Mouse (Mus musculus) liver (tissue): ENCODE results near the gene Josd2.
A peak's percentile ranks its signal among the peaks of the same experiment; 100 is the strongest.

Source experiments
- DNase-seq: peaks from one replicate; pipeline ENCODE4 v3.0.0-alpha.2; 2020; ENCODE audit warnings: mixed read lengths

The Josd2 gene

DNA sequence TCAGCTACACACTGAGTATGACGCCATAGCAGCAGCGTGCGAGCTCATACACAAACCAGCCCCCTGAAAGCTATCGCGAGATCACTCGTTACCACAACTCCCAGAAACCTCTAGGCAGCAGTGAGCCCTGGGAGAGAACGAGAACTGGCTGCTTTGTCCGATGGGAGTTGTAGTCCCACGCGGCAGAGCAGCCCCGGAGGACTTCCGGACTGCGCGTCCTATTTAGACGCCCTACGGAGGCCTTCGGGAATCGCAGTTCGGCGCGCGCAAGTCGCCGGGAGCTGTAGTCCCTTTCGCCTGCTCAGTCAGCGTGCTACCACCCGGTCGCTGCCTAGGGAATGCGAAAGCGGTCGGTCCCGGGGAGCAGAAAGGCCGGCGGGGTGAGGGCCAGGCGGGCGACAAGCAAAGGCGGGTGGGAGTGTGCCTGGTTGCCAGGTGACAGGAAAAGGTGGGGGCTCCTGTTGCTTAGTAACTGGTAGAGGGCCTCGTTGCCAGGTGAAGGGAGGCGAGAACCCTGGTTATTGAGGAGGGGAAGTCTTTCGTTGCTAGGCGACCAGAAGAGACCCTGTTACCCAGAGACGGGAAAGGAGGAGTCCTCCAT is at the start of gene Josd2:
TSS of gene Josd2 (plus strand) at position 170 of the 601 bp plus-strand sequence.
- peak; percentile 94 for DNase-seq

DNA sequence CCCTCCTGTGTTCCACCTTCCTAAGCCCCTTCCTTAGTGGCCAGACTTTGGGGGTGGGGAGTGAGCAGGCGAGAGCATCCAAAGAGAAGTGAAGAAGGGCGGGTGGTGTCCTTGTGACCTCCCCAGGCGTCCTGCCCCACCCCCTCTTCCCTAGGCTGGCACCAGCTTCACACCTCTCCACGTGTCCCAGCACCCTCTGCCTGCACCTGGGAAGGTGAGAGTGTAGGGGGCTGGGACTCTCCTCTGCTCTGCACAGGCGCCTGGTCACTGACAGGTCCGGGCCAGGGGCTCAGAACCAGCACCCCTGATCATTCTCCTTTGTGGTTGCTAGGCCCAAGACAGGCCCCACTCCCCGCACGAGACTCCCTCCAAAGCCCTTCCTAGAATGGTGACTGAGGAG is 40.1 kb upstream of the Josd2 start:
- DNase-seq: no peak

DNA sequence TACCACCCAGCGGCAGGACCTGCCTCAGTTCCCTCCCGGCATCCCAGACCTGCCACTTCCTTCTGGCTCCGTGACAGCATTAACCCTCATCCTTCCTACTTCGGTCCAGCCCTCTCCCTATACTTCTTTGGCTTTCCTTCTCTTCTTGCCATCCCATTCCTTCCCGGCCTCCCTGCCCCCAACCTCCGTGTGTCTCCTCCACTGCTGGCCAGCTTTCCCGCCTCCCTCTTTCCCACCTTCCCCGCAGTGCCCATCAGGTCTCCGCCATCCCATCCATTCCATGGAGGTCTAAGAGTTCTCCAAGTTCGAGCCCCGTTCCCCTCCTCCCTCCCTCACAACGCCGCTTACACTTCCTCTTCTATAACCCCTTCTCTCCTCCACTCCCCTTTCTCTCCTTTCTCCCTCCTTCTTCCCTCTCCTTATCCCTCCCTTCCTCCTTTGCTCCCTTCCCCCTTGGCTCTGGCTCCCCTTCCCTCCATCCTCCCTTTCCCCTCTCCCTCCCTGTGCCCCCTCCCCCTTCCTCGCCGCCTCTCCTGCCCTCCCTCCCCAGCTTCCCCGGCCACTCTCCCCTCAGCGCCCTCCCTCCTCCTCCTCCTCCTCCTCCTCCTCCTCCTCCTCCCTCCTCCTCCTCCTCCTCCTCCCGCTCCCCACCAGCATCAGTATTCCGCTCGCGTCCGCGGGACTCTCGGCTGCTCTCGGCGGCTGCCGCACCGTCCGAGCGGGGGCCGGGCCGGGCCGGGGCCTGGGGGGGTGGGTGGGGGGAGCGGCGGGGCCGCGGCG is 39.4 kb upstream of the Josd2 start:
- no peak for DNase-seq

DNA sequence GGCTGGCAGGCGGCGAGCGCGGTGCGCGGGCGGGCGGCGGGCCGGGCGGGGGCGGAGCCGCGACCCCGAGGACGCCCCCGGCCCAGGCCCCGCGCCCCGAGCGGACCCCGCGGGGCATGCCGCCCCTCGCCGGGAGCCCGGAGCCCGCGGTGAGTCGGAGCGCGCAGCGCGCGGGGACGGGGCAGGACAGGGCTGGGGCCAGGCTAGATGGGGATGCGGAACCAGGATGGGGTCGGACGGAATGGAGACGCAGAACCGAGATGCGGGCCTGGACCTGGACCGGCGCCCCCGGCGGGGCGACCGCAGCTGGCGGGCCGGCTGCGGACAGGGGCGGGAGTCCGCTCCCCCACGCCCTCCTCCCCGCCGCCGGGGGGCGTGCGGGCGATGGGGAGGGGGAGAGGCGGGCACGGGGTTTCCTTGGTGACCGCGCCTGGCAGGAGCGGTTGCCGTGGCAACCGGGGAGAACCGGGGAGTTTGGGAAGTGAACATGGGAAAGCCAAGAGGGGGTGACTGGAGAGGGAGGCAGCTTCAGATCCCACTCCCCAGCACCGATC is 38.7 kb upstream of the Josd2 start, which contains the start of gene Lrrc4b:
TSS of gene Lrrc4b (plus strand) at position 51 of the 554 bp plus-strand sequence.
- DNase-seq: no peak

DNA sequence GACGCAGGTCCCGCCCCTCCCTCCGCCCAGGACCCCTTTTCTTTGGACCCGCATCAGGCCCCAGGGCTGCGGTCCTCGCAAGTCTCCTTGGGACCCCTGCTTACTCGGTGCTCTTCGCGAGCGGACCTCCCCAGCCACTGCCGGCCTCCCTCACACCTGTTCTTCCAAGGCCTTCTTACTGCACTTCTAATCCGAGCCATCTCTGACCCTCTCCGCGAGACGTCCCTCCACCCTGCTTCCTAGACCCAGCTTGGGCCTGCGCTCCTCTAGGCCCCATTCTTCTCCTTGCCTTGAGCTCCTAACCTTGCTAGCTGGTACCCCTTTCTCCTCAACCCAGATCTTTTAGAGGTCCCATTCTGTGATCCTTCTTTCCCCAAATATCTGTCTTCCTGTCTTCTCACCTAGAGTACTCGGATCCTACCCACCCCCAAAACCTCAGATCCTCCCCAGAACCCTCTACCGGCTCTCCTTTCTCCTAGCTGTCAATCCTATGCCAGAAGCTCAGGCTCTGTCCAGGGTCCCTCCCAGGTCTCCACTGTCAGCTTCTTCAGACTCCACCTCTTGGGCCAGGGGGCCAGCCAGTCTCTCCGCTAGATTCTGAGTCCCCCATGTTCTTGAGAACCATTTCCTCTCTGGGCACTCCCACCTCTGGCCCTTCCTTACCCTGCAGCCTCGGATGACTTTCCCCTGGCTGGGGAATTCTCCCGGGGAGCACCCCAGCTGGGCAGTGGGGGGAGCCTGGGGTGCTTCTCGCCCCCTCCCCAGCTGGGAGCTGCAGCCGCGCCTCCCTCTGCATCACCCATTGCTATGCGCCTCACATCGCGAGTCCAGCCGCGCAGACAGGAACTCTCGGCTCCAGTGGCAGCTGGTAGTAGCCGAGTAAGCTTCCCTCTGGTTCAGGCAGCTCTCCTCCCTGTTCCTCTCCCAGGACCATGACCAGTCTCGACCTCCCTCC is 38.0 kb upstream of the Josd2 start:
- DNase-seq: no peak

DNA sequence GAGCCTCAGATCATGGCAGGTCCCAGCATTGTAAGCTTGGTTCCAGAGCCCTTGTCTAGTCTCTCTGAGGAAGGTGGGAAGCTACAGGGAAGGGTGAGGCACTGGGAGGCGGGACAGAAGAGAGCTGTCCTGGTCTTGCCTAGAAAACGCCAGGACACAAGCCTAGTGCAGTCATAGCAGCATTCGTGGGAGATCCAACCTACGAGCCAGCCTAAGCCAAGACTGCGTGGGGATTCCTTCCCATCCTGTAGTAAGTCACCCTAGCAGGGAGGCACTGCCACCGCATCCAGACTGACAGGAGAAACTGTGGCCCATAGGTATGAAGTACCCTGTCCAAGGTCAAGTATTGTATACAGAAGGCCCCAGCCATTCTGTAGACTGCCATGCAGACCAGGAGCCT is 35.2 kb upstream of the Josd2 start:
- no peak for DNase-seq

- peak; percentile 88 for DNase-seq
Observed at GRCm38 (mm10) chr7:44433371-44433770, 34.4 kb upstream of the Josd2 start.

DNA sequence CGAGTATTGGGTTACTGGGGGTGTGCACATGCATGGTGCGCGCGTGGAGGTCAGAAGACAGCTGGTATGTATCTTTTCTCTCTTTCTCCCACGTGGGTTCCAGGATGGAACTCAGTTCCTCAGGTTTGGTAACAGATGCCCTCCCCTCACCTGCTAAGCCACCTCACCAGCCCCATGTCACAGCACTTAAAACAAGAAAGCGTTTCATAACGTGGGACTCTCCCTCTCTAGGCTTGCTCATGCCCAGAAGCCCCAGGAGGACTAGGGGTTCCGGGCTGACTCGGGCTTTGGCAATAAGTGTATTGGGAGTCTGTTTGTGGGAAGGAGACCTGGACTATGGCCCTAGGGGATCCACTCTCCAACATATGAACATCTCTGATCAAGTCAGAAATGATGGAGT is 33.7 kb upstream of the Josd2 start:
- no peak for DNase-seq

GRCm38 (mm10) chr7:44435796-44436195 is 32.0 kb upstream of the Josd2 start:
- DNase-seq: no peak

- no peak for DNase-seq
Observed at GRCm38 (mm10) chr7:44436267-44436666, 31.5 kb upstream of the Josd2 start.

- DNase-seq: no peak
Observed at GRCm38 (mm10) chr7:44437188-44437587, 30.6 kb upstream of the Josd2 start.

- no peak for DNase-seq
Observed at GRCm38 (mm10) chr7:44437933-44438332, 29.8 kb upstream of the Josd2 start.

- DNase-seq: no peak
Observed at GRCm38 (mm10) chr7:44439696-44440095, 28.1 kb upstream of the Josd2 start.

GRCm38 (mm10) chr7:44440479-44440878 is 27.3 kb upstream of the Josd2 start:
- DNase-seq: no peak

GRCm38 (mm10) chr7:44441180-44441579 is 26.6 kb upstream of the Josd2 start:
- no peak for DNase-seq

DNA sequence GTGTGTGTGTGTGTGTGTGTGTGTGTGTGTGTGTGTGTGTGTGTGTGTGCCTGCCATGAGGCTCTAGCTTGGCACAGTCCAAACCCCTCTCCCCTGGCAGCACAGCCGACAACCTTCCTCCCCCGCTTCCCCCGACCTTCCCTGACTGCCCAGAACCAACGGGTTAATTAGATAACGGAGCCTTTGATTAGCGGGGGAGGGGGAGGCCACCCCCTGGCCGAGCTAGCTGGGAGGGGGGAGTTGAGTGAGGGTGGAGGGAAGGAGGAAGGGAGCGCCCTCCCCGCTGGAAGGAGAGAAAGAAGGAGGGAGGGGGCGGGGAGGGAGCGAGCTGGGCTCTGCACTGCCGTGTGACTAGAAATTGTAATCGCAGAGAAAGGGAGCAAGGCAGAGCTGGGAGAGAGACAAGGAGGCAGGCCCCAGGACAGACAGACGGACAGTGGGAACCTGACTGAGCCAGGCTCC is 26.1 kb upstream of the Josd2 start:
- no peak for DNase-seq

- no peak for DNase-seq
Observed at GRCm38 (mm10) chr7:44442407-44442821, 25.4 kb upstream of the Josd2 start.

- DNase-seq: no peak
Observed at GRCm38 (mm10) chr7:44443268-44444173, 24.3 kb upstream of the Josd2 start.

- no peak for DNase-seq
Observed at GRCm38 (mm10) chr7:44444886-44445527, 22.8 kb upstream of the Josd2 start.

GRCm38 (mm10) chr7:44445528-44445923 is 22.3 kb upstream of the Josd2 start:
- DNase-seq: no peak
